Mouse (Mus musculus) thymus, postnatal 36 days (tissue): ENCODE results near the gene Scgb1b20.
"Not testable (repeated sequence)": the region's sequence is repeated elsewhere in the genome, so short reads cannot be mapped to it uniquely, and the experiment has no call there.

Experiments
- DNase-seq, 2 experiments: peaks; one replicate each; pipeline ENCODE4 v3.0.0; 2022; ENCODE audit warnings: mixed read lengths in 2 of 2

The Scgb1b20 gene

DNA sequence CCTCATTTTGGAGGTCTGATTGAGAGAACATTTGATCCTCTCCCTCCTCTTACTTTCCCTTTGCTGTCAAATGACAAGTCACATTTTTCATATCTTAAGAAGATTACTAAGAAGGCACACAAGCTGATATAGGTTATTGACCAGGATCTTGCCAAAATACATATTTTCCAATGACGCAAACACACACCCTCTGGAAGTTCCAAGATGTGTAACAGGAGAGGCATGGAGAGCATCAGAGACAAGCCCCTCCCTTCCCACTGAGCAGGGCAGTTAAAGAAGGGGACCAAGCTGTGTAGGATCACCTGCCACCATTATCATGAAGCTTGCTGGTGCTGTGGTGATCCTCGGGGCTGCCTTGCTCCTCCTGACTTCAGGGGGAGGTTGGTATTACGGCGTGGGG, at the start of gene Scgb1b20:
Gene Scgb1b20 (plus strand): TSS at position 301 of the 400 bp plus-strand sequence.
- DNase-seq: not testable (repeated sequence)

- DNase-seq: not testable (repeated sequence)
Observed at GRCm38 (mm10) chr7:33366222-33366621, 6.8 kb upstream of the Scgb1b20 start, which contains the start of gene Scgb2b20. Scgb2b20 (minus strand) TSS chr7:33366322.

GRCm38 (mm10) chr7:33399749-33400148, 26.7 kb downstream of the Scgb1b20 start:
- not testable (repeated sequence) for DNase-seq

DNA sequence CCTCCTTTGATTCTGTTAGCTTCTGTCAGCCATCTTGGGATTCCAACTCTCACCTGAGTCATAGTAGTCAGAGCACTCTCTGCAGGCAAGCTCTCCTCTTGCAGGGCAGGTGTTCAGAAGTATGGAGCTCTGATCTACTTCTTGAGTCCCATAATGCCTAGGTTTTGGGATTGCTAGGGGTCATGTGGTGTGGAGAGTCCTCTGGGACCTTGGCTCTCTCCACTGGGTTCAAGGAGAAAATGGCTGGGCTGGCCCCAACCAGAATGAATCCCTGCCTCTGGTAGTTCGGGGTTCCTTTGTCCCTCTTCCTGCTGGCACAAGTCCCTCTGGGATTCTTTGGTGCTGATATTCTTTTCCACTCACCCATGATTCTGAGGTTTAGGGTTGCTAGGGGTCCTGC, 28.6 kb downstream of the Scgb1b20 start:
- DNase-seq: no peak

- DNase-seq: not testable (repeated sequence)
Observed at GRCm38 (mm10) chr7:33409681-33410080, 36.6 kb downstream of the Scgb1b20 start.
